Mouse (Mus musculus): ENCODE measurements around the gene 0610010K14Rik.

The 0610010K14Rik gene

DNA sequence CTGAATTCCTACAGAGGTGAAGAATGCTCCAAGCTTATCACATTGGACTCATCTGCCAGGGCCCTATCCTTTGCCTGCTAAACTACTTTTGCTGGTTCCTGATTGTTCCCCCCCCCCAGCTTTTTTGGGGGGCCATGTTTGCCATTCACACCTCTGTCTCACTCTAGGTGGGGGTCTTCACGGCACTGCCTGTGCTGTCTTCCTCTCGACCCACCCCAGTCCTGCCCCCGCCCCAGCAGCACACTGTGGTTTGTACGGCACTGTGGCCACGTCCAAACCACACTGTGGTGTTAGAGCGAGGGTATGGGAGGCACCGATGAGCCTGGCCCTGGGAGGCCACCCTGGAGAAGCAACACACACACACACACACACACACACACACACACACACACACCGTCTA is 3.2 kb downstream of the 0610010K14Rik start:
- DNase-seq (ENCODE audit: low spot score) = no peak

DNA sequence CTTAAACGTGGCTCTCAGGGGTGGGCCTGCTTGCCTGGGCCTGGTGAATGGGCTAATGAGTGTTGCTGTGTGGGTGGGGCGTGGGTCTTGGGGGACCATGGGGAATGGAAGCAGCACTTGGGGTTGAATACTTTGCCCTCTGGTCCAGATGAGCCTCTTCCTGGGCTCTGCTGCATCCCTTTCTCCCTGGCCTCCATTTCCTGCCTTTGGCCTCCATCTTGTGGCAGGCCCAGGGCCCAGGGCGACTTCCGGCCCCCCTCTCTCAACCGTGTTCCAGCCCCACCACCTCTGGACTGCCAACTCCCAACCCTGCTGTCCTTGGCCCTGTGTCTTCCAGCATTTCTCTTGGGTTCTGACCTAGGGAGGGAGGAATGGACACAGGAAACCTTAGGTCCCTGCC is 3.7 kb downstream of the 0610010K14Rik start:
- DNase-seq (ENCODE audit: low spot score) = peak; percentile 59

DNA sequence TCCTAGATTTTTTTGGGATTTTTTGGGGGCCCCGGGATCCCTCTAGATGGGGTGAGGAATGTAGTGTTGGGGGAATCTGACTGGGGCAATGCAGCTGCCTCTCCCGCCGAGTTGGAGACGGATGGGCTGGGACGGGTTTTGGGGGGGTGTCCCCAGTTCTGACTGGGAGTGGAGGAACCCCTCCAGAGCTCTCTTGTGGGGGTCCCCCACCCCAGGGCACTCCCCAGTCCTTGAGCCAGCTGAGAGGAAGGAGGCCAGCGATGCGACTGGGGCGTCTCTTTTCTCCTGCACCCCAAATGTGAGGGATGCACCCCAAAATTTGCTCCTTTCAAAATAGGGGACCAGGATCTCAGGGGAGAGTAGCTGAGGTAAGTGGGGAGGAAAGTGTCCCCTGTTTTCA is 4.7 kb downstream of the 0610010K14Rik start:
- no peak for DNase-seq (ENCODE audit: low spot score)

DNA sequence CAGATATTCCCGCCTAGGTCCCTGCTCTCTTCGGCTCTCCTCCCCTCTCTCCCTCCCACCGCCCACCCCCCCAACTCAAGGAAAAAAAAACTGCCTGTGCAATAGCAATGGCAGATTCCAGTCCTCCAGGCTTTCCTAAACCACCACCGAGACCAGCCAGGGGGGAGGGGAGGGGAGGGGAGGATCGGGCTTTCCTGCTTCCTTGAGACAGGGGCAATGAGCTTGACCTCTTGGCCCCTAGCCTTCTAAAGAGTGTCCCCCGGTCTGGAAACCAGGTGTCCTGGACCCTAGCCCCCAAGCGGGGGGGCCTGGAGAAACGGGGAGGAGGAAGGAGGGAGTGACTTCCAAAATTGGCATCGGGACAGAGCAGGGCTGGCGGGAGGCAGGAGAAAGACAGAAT is 5.2 kb downstream of the 0610010K14Rik start:
- DNase-seq (ENCODE audit: low spot score) = no peak

DNA sequence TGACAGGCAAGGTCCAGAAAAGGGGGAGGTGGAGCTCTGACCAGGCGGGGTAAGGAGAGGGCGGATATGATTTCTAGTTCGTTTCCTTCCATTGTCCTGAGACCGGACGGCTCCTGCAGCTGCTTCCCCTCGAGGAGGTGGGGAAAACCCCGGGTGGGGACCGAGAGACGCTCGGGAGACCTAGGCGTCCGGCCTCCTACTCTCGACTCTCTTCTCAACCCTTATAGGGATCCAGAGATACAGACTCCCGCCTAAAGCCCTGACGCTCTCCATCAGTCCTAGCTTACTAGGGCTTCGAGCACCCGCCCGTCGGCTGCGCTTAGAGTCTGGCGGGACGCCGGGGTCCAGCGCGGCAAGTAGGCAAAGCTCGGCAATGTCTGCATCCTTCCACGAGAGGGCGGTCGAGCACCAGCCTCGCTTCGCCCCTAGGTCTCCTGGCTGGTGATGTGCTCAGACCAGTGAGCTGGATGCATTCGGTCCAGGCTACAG is 7.4 kb downstream of the 0610010K14Rik start:
- peak; percentile 80 for DNase-seq (ENCODE audit: low spot score)

DNA sequence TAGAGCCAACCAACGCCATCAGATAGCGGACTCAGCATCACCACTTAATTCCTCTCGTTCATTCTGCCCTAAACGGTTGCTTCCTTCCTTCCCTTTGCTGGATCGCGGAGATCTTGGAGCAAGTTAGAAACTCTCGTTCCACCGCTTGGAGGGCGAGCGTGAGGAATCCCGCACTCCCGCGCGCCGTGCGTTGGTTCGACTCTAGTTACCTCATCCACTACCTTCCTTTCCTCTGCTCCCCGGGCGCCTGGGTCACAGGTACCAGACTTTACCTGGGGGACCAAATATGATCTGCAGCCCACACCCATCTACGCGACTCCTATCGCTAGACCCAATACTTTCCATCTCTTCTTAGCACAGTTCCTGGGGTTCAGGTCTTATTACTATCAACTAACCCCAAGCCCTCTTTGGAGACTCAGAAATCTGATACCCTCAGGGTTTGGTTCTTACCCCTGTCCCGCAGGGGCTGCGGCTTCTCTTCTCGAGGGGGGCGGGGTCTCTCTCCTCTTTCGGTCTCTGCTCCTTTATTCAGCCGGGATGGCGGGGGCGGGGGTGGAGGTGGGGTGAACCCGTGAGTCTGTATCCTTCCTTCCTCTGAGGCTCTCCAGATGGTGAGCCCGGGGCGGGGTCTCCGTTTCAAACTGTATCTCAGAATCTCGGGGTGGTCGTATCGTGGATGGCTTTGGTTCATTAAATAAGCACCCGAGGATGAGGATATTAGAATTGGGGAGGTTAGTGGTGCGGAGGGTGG is 8.3 kb downstream of the 0610010K14Rik start, which contains the start of gene Bcl6b:
Gene Bcl6b, minus strand, starts transcription at position 539 of the 751 bp plus-strand sequence.
- no peak for DNase-seq (ENCODE audit: low spot score)

DNA sequence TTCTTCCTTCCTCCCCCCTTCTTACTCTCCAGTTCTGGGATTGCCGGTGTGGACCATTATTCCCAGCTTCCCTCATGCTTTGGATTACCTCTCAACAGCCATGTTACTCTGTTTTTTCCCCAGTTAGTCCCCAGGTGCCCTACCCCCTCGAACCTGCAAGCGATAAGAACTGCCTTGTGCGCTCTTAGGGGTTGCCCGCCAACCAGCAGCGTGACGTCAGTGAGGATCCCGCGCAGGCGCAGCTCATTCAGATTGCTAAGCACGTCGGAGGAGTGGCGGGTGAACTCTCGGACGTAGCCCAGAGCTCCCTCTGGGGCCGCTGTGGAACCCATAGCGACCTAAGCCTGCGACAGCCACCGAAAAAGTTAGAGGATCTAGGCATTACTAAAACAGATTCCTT is 8.9 kb downstream of the 0610010K14Rik start:
- peak; percentile 71 for DNase-seq (ENCODE audit: low spot score)

DNA sequence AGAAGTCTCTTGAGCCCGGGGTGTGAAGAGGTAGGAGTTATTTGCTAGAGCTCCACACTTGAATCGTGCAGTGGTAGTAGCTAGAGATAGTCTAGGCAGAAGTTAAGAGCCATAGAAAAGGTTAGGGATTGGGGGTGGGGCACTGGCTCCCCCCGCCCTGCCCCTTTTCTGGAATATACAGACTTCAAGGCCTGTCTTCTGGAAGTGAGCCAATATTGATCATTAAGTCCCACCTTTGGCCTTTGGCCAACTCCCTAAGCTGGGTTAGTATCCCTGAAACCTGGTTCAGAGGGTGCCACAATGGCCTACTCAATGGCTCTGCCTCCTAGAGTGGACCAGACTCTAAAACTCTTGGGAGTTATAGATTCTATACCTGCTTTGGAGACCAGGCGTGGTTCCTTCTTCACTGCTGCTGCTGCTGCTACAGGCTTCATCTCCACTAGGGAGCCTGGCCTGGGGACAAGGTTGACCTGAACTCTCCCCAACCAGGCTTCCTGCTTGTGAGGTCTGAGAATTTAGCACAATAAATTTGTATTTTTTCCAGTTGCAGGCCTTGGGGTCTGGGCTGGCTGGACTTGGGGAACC is 10.0 kb downstream of the 0610010K14Rik start:
- no peak for DNase-seq (ENCODE audit: low spot score)

DNA sequence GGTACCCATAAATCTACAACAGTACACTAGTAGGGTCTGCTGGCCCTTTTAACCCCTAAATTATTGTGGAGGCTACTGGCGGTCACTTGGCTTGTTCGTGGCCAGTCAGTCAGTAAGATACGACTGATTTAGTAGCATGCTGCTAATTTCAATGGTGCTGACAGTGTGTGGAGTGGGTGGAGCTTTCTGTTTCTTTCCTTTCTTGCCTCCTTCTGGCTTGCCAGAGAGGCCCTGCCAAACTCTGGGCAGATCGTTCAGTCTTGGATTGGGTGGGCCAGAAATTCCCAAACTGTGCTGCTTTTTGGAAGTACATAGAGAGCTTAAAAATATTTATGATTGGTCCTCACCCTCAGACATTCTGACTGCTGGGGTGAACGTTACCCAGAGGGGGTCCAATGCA is 10.6 kb downstream of the 0610010K14Rik start:
- DNase-seq (ENCODE audit: low spot score) = no peak

DNA sequence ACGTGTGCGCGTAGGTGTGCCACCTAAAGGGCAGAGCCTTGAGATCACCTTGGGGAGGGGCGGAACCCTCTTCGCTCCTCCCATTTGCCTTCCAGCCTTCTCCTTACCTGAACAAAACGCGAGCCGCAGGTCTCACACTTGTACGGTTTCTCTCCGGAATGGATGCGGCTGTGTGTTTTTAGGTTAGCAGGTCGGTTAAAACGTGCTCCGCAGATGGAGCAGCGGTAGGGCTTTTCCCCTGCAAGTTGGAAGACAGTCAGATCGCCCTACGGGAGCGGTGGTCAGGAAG is 11.2 kb downstream of the 0610010K14Rik start:
- no peak for DNase-seq (ENCODE audit: low spot score)

DNA sequence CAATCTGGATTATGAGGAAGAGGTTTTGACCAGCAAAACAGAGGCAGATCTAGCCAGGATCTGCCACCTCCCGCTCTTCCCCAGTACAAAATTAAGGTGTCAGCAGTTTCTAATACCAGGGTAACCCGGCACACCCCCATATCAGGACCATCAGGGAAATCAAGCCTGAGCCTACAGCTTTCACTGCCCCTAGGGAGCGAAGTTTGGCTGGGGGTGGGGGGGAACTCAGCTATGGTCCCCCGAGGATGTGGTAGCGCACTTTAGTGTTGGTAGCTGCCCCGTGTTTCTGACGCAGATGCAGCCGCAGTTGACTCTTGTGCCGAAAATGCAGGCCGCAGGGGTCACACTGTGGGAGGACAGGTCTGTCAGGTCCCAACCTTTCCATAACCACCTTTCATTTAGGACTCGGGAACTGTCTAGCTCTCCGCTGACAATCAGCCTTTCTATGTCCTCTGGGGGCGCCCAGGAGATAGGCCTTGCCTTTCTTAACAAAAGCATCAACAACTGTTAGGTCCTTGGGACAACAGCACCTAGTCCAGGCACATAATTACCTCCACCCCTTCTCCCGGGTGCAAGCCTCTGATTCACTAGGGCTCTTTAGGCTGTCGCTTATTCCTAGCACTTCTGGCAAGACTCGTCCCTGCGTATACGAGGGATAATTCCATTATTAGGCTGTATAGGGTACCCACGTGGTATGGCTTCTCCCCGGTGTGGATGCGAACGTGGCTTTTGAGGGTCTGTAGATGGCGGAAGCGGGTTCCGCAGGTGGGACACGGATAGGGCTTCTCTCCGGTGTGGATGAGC is 11.7 kb downstream of the 0610010K14Rik start:
- DNase-seq (ENCODE audit: low spot score) = no peak

DNA sequence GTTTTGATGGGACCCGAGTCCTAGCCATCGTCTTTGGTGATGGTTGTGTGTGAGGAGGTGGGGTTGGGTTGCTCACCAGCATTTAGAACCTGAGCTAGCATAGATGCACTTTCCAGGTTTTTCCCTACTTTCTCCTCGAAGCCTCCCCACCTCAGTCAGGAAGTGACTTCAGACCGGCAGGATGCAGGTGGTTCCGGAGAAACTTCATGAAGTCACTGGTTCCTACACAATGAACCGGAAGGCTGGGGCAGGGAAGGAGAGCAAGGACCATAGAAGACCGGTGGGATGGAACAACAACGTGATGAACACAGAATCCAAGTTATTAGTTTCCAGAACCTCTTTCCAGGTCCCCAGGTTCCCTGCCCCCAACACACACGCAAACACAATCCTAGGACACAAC is 14.0 kb downstream of the 0610010K14Rik start:
- DNase-seq (ENCODE audit: low spot score) = no peak

DNA sequence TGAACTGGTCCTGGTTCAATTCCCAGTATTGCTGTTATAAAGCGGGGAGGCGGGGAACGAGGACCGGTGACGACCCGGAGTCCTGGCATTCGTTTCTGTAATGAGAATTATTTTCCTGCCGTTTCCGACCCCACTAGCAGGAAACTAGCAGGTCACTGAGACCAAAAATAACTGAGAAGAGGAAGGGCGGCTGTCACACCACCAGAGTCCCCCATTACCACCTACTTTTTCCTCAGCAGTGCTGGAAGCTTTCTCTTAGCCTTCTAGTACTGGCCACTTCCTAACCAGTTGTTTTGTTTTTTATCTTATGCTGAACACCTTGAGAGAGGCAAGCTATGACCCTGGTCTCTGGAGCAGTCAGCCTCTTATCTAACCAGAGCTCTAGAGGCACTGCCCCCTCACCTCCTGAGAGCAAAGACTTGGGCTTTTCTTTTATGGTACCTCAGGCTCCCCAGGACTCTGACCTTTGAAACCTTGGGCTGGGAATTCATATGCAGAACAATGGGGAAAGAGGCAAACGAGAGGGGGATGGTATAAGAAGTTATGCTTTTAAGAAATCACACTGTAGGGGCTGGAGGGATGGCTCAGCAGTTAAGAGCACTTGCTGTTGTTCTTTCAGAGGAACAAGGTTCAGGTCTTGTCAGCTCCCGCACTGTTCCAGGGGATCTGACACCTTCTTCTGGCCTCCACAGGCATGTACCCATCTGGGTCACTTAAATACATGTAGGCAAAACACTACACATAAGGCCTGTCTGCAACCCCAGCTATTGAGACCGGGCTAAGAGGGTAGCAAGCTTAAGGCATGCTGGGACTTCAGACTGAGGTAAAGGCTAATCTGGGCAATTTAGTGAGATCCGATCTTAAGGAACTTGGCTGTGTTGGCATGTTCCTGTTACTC is 15.9 kb downstream of the 0610010K14Rik start:
- no peak for DNase-seq (ENCODE audit: low spot score)

DNA sequence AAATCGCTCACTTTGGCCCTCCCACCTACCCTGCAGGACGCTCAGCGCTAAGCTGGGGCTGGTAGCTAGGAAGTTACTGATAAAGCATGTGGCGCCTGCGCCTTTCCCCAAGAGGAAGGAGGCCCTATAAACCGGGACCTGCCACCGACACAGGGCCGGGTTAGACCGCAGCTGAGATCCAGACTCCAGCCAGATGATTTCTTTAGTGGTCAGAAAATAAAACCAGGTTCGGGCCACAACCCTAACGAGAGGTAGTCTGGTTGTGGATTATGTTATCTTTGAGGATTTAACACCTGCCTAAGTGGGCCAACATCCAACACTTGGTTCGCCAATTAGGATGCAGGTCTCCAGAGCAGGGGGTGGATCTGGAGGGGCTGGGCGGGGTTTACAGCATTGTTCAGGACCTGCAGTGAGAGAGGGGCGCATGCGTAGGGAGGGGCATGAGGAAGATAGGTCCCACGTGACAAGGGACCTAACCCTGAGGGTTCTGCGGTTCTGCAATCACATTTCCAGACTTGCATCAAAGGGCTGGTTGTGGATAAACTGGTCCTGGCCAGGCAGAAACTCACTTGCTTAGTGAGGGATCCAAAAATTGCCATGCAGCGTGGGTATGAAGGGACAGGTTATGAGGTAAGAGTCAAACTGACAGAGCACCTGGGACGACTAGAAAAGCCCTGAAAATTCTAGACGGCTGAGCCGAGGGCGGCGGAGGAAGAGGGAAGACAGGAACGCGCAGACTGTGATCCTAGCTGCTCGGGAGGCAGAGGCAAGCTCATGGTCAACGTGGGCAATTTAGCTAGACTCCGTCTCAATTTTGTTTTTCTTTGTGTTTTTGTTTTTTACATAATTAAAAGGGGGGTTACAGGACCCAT is 16.7 kb downstream of the 0610010K14Rik start, which contains the start of gene Slc16a13:
Gene Slc16a13, minus strand, starts transcription at position 334 of the 872 bp plus-strand sequence.
- peak; percentile 92 for DNase-seq (ENCODE audit: low spot score)

DNA sequence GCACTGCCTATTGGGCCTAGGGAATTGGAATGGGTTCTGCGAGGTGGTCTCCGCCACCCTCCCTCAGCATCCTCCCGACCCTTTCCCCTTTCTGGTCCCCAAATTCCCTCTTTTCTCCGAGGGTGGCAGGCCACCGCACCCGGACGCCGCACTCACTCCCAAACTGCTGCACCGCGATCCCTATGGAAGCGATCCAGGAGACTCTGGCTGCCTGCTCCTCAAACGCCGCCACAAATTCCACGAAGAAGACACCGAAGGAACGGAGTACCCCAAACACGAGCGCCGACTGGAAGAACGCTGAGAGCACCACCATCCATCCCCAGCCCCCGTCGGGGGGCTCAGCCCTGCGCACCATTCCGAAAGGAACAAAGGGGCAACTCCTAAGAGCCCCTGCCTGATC is 17.4 kb downstream of the 0610010K14Rik start:
- no peak for DNase-seq (ENCODE audit: low spot score)

DNA sequence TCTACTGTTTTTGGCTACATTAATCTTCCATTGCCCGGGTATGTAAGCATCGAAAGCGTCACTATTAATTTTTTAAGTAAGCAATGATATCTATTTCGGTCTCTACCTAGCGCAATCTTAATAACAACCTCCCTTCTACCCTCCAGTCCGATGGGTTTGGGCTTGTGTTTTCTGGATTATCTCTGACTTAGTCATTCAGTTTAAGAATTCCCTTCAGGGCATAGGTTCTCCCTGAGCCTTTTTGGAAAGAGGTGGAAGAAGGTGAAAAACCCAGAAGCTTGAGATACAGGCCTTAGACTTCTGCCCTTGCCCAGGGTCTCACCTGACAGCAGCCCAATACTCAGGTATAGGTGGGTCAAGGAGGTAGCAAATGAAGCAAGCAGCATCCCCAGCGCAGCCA is 17.8 kb downstream of the 0610010K14Rik start:
- no peak for DNase-seq (ENCODE audit: low spot score)

DNA sequence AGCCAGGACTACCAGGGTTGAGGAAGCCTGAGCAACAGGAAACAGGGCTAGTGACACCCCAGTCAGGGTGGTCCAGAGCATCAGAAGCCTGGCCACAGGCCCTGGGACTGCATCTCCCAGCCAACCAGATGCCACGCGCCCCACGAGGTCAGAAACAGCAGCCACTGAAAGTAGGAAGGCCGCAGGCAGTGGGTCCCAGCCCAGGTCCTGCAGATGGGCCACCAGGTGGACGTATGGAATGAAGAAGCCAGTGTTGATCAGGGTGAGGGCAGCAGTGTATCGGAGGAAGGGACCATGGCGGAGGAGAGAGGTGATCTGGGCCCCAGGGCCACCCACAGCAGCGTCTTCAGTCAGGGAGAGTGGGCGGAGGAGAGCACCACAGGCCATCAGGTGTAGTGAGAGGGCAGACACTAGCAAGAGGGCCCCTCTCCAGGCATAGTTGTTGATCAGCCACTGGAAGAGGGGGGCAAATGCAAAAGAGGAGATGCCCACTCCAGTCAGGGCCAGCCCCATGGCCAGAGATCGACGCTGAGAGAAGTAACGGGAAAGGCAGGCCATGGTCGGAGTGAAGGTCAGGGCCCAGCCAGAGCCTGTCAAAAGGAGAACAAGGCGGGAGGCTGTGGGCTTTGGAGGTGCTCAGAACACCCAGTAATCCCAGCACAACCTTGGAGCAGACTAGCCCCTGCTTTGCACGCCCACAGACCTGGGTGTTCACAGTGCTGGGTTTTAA is 18.8 kb downstream of the 0610010K14Rik start:
- no peak for DNase-seq (ENCODE audit: low spot score)

DNA sequence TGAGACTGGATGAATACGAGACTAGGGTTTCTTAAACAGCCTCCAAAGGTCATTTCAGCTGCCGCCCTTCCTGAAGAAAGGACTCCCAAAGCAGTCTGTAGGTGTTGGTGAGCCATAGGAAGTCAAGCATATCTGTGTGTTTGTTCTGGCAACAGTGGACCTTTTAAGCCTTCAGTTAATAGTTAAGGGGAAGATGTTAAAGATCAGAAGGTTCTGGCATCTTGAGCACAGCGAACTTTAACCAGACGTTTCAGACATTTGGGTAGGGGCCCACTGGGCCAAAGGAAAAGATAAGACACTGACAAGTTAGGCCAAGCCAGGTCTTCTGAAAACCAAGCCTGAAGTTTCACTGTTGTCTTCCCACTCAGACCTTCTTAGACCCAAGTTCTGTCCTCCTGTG is 19.7 kb downstream of the 0610010K14Rik start:
- DNase-seq (ENCODE audit: low spot score) = no peak

DNA sequence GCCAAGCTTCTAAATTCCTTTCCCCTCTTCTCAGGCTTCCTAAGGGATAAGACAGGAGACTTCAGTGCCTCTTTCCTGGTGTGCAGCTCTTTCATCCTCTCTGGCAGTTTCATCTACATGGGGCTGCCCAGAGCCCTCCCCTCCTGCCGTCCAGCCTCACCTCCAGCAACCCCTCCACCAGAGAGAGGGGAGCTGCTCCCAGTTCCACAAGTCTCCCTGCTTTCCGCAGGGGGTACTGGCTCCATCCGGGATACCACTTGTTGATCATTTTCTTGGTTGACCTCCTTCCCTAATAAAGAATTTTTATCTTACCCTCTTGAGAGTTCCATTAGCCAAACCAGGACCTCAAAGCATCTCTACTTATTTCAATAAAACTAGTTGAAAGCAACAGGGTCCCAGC is 21.6 kb downstream of the 0610010K14Rik start:
- no peak for DNase-seq (ENCODE audit: low spot score)

DNA sequence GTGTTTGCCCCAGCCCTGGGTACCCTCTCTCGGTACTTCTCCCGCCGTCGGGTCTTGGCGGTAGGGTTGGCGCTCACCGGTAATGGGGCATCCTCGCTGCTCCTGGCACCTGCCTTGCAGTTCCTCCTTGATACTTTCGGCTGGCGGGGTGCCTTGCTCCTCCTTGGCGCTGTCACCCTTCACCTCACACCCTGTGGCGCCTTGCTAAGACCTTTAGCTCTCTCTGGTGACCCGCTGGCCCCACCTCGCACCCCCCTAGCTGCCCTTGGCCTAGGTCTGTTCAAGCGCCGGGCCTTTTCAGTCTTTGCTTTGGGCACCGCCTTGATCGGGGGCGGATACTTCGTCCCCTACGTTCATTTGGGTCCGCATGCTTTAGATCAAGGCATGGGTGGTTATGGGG is 22.4 kb downstream of the 0610010K14Rik start:
- DNase-seq (ENCODE audit: low spot score) = no peak
